Mouse (Mus musculus): ENCODE measurements around the gene Lcn2.

- TF ChIP-seq CTCF (IDR thresholded peaks at IDR 0.05; ENCODE audit: borderline replicate concordance, extremely low read depth, insufficient read depth, insufficient read length) (no peak), POLR2A (IDR thresholded peaks at IDR 0.05; ENCODE audit: borderline replicate concordance, extremely low read depth, insufficient read depth, insufficient read length, poor library complexity, severe bottlenecking) (no peak)
These were observed 38.1 kb upstream of the Lcn2 start for GRCm38 (mm10) chr2:32426141-32426540.

All from brain, embryonic 14.5 days (tissue).